Mouse (Mus musculus) adrenal gland, adult 10 weeks (tissue): ENCODE results near the gene Etv5. TPM values are rescaled to one million over a fixed set of nuclear protein-coding genes. Genes with fewer than 3 reads are reported as not detected.

Source experiments
- polyA plus RNA-seq: library from polyadenylated mRNA; stranded (reverse); fragments of 350-450 nt; fragmentation: Illumina TruSeq; extraction: RNeasy Lipid Tissue Mini Kit (QIAGEN cat#74804); gene quantifications from one replicate; pipeline ENCODE4 v1.2.3, GENCODE M21; 2014; ENCODE audit warnings: low read depth, low replicate concordance

The Etv5 gene
- polyA plus RNA-seq, result 16.0 TPM

DNA sequence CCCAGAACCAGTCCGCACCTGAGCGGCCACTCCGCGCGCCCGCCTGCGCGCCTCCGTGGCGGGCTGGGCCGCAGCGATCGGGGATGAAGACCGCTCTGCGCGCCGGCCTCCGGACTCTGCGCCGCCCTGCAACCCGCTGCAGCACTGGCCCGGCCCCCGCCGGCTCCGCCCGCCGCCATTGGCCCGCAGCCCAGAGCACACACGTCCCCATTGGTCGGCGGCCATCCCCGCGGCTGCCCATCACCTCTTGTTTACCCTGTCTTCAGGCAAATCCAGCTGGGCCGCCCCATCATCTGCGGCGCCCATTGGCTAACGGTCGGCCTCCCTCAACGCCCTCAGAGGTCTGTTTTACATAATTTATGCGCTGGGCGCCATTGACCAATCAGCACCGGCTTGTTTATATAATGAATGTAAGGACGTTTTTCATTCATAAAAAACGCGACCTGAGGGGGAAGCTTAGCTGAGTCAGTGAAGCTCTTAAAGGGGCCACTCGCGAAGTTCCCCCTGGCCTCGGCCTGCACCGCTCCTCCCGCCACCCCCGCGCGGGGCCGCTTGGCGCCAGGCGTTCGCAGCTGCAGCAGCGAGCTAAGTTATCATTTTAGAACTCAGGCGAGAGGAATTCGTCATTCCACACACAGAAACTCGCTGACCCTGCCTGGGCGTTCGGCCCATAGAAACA, at the start of gene Etv5:
TSS of gene Etv5 (minus strand) at position 221 of the 679 bp plus-strand sequence.

Other genes starting within 250 kb of the Etv5 start
- gene Tra2b, start 173.7 kb downstream of the Etv5 start, polyA plus RNA-seq, result 261 TPM
- gene Dgkg, start 217.5 kb upstream of the Etv5 start, polyA plus RNA-seq, result 1.4 TPM